Mouse (Mus musculus) lung, postnatal 0 days (tissue): Measurements from ENCODE around the gene Nkx2-3. TPM values are rescaled to one million over a fixed set of nuclear protein-coding genes. Genes with fewer than 3 reads are reported as not detected.

Source experiments
- ATAC-seq: fragments of 200-750 bp; cut with Nextera tagmentation; 2 replicates; pipeline ENCODE4 v1.8.0; 2017; ENCODE audit warnings: moderate library complexity
- DNase-seq: peaks from one replicate; pipeline ENCODE4 v3.0.0-alpha.2; 2016; ENCODE audit warnings: low spot score
- H3K27ac ChIP-seq: fragments of 300-500 bp; sonication (generic); 2 replicates; pipeline ENCODE4 v1.5.1; 2014; ENCODE audit warnings: antibody characterized with exemption, mild to moderate bottlenecking, low read length, mixed read lengths
- H3K27me3 ChIP-seq: fragments of 300-500 bp; sonication (generic); replicated peaks from 2 replicates; pipeline ENCODE4 v1.6.1; 2014; ENCODE audit warnings: low read length, mixed read lengths; ENCODE audit not compliant: insufficient read depth
- H3K36me3 ChIP-seq: fragments of 300-500 bp; sonication (generic); 2 replicates; pipeline ENCODE4 v1.6.1; 2014; ENCODE audit warnings: low read length, mixed read lengths; ENCODE audit not compliant: insufficient read depth
- H3K4me1 ChIP-seq: fragments of 300-500 bp; sonication (generic); 2 replicates; pipeline ENCODE4 v1.6.1; 2014; ENCODE audit warnings: antibody characterized with exemption, low read depth, low read length, mixed read lengths; ENCODE audit not compliant: insufficient read depth
- H3K4me2 ChIP-seq: fragments of 300-500 bp; sonication (generic); replicated peaks from 2 replicates; pipeline ENCODE4 v1.6.1; 2014; ENCODE audit warnings: low read depth, mild to moderate bottlenecking, low read length, moderate library complexity, mixed read lengths
- H3K4me3 ChIP-seq: fragments of 300-500 bp; sonication (generic); 2 replicates; pipeline ENCODE4 v1.5.1; 2014; ENCODE audit warnings: low read depth, low read length
- H3K9ac ChIP-seq: fragments of 300-500 bp; sonication (generic); replicated peaks from 2 replicates; pipeline ENCODE4 v1.6.1; 2014; ENCODE audit warnings: low read depth, mild to moderate bottlenecking
- H3K9me3 ChIP-seq: fragments of 300-500 bp; sonication (generic); 2 replicates; pipeline ENCODE4 v1.6.1; 2016; ENCODE audit warnings: low read length, mixed read lengths
- CTCF ChIP-seq: IDR thresholded peaks from 2 replicates; pipeline ENCODE4 v1.5.1; 2016; ENCODE audit warnings: antibody characterized with exemption, mild to moderate bottlenecking
- EP300 ChIP-seq: IDR thresholded peaks from 2 replicates; pipeline ENCODE4 v1.6.1; 2016; ENCODE audit warnings: antibody characterized with exemption, mild to moderate bottlenecking, control low read depth
- WGBS: fragments of 180-500 bp; shearing (Covaris S2); extraction: QIAGEN DNeasy Blood & Tissue Kit; methylation state at CpG from one replicate; pipeline ENCODE4 v1.1.7; 2014; 5-methylcytosine and 5-hydroxymethylcytosine counted together
- polyA plus RNA-seq: library from polyadenylated mRNA; unstranded; fragments of >200 nt; fragmentation: Nextera tagmentation; extraction: Ambion mirVana; gene quantifications from 2 replicates; pipeline ENCODE4 v1.2.1, GENCODE M21; 2015

The Nkx2-3 gene
- polyA plus RNA-seq, 1 experiment from 2014 or later, result not detected

- 6% methylated on average over 5 of the region's 5 CpGs for WGBS
- Histone ChIP-seq H3K4me2 (no peak overlapping the region), H3K27ac (no peak overlapping the region), H3K36me3 (no peaks in the 10 kb centered on the region), H3K9ac (no peak overlapping the region), H3K4me3 (no peak overlapping the region), H3K9me3 (no peaks in the 10 kb centered on the region), H3K27me3 (peaks cover 84% of the 10 kb centered on the region), H3K4me1 (no peaks in the 10 kb centered on the region)
- no peak for ATAC-seq
- DNase-seq, result no peak
- TF ChIP-seq CTCF (no peak), EP300 (no peak)
Measured at GRCm38 (mm10) chr19:43603521-43603920, 8.6 kb upstream of the Nkx2-3 start.

DNA sequence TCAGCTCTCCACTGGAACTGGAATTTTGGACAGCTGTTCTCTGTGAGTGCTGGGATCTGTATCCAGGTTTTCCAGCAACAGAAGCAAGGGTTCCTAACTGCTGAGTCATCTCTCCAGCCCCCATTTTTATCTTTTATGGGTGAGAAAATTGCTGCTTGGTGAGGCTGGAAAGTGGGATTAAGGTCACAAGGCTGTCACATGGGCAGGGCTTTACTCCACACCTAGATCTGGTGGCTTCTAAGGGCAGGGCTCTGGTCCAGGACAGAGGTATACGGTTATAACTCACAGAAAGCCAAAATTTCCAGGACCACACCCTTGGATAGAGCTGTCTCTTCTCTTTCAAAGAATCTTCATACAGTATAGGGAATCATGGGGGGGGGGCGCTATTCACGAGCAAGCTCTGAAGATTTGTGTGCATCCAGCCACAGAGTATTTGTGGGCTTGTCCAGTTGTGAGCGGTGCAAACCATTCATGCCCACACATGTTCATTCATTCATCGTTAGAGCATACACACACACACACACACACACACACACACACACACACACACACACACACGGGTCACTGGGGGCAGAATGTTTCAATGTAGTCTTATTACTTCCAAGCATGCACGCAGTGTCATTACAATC lies 7.5 kb upstream of the Nkx2-3 start:
- TF ChIP-seq EP300, result no peak
- TF ChIP-seq CTCF, result no peak
- WGBS, result 20% methylated on average over 7 of the region's 7 CpGs
- peaks cover 83% of the 10 kb centered on the region for H3K27me3 ChIP-seq
- no peak for DNase-seq
- ATAC-seq, result no peak
- H3K9me3 ChIP-seq, result no peaks in the 10 kb centered on the region
- no peaks in the 10 kb centered on the region for H3K4me1 ChIP-seq
- H3K36me3 ChIP-seq, result no peaks in the 10 kb centered on the region
- no peak overlapping the region for H3K27ac ChIP-seq
- H3K9ac ChIP-seq, result no peak overlapping the region
- no peak overlapping the region for H3K4me3 ChIP-seq
- no peak overlapping the region for H3K4me2 ChIP-seq

GRCm38 (mm10) chr19:43605666-43606551 lies 6.2 kb upstream of the Nkx2-3 start:
- H3K9me3 ChIP-seq, result no peaks in the 10 kb centered on the region
- H3K4me2 ChIP-seq, result no peak overlapping the region
- no peak overlapping the region for H3K27ac ChIP-seq
- no peak overlapping the region for H3K4me3 ChIP-seq
- TF ChIP-seq CTCF (no peak), EP300 (no peak)
- H3K9ac ChIP-seq, result no peak overlapping the region
- peaks cover 83% of the 10 kb centered on the region for H3K27me3 ChIP-seq
- no peaks in the 10 kb centered on the region for H3K36me3 ChIP-seq
- no peaks in the 10 kb centered on the region for H3K4me1 ChIP-seq
- DNase-seq (no peak), ATAC-seq (no peak)
- WGBS, result 6% methylated on average over 17 of the region's 17 CpGs

GRCm38 (mm10) chr19:43606552-43607530 lies 5.3 kb upstream of the Nkx2-3 start:
- no peak for TF ChIP-seq EP300
- no peak for TF ChIP-seq CTCF
- Histone ChIP-seq H3K4me3 (no peak overlapping the region), H3K36me3 (no peaks in the 10 kb centered on the region), H3K9ac (no peak overlapping the region), H3K27me3 (peaks cover 86% of the 10 kb centered on the region), H3K27ac (no peak overlapping the region), H3K9me3 (no peaks in the 10 kb centered on the region), H3K4me1 (no peaks in the 10 kb centered on the region), H3K4me2 (no peak overlapping the region)
- no peak for ATAC-seq
- DNase-seq, result no peak
- WGBS, result 1% methylated on average over 40 of the region's 40 CpGs

- Histone ChIP-seq H3K4me2 (no peak overlapping the region), H3K9ac (no peak overlapping the region)
Measured at GRCm38 (mm10) chr19:43607842-43608680, 4.1 kb upstream of the Nkx2-3 start.

More at GRCm38 (mm10) chr19:43607842-43608680, 4.1 kb upstream of the Nkx2-3 start:
- no peaks in the 10 kb centered on the region for H3K9me3 ChIP-seq
- H3K4me3 ChIP-seq, result no peak overlapping the region
- no peak for TF ChIP-seq CTCF
- no peak for TF ChIP-seq EP300
- no peak overlapping the region for H3K27ac ChIP-seq
- 2% methylated on average over 11 of the region's 11 CpGs for WGBS
- peaks cover 85% of the 10 kb centered on the region for H3K27me3 ChIP-seq
- DNase-seq (peak; percentile 41), ATAC-seq (no peak)
- H3K4me1 ChIP-seq, result 0 out of 2 replicates have a peak, but pooled peaks cover 6% of the 10 kb centered on the region
- no peaks in the 10 kb centered on the region for H3K36me3 ChIP-seq
